ENCODE assay signal across 19 mouse cellular contexts in the genomic region with DNA sequence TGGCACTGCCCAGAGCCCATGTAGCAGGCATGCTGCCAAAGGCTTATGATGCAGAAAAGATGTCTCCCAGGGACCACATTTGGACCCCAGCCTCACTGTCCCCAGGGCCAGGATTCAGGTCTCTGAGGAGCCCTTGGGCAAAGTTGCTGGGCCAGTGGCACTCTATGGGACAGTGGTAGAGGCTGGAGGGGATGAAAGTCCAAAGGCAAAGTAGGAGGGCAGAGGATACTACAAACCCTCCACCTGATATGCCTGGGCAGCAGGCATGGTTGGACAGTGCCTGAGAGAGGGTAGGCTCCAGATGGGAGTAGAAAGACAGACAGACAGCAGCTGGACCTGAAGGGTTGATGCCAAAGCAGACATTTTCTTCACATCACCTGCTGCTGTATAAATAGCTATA. TPM values are rescaled to one million over a fixed set of nuclear protein-coding genes. Genes with fewer than 3 reads are reported as not detected.
DNase-seq lines count a peak whose midpoint lies in the region; ATAC-seq and TF ChIP-seq lines count a peak whose summit lies in the region.
"Had no signal": no experiment of that assay in that cellular context is flagged by ENCODE, and none has a peak within 500 bp of the region (broad histone marks: within the 10 kb centered on the region; RNA-seq: fewer than 3 reads in every experiment).

No protein-coding gene starts in this region.

- no peak overlapping the region for H3K27ac ChIP-seq in forebrain, embryonic 11.5 days (ENCODE audit: low read depth, low read length)
- no peak overlapping the region for H3K27ac ChIP-seq in forebrain, embryonic 16.5 days (ENCODE audit: low read length)
- H3K27ac ChIP-seq in kidney, adult 2 months (ENCODE audit: insufficient read depth, low read depth, low read length): no peak overlapping the region
- no peak overlapping the region for H3K27ac ChIP-seq in kidney, embryonic 16.5 days (ENCODE audit: low read length)
- H3K27ac ChIP-seq in stomach, postnatal 0 days (replicated peaks): peak overlapping the region; percentile 45
- H3K27ac ChIP-seq: embryonic facial prominence, embryonic 12.5 days; forebrain, embryonic 13.5 days; heart, embryonic 10.5 days; hindbrain, embryonic 12.5 days had no signal

- H3K4me3 ChIP-seq in forebrain, embryonic 11.5 days (ENCODE audit: low read depth, low read length): no peak overlapping the region
- H3K4me3 ChIP-seq in forebrain, embryonic 16.5 days (replicated peaks; ENCODE audit: low read length): no peak overlapping the region
- no peak overlapping the region for H3K4me3 ChIP-seq in kidney, adult 2 months (ENCODE audit: insufficient read depth, low read depth, low read length)
- H3K4me3 ChIP-seq in kidney, embryonic 16.5 days (ENCODE audit: low read length): no peak overlapping the region
- no peak overlapping the region for H3K4me3 ChIP-seq in C2C12 (ENCODE audit: insufficient read depth, poor library complexity, severe bottlenecking)
- H3K4me3 ChIP-seq in stomach, postnatal 0 days (ENCODE audit: low read depth, low read length): no peak overlapping the region
- H3K4me3 ChIP-seq: embryonic facial prominence, embryonic 12.5 days; forebrain, embryonic 13.5 days; heart, embryonic 10.5 days; hindbrain, embryonic 12.5 days had no signal

- 0 out of 2 replicates have a peak, but pooled peaks cover 2% of the 10 kb centered on the region for H3K4me1 ChIP-seq in forebrain, embryonic 11.5 days (replicated peaks; ENCODE audit: control insufficient read depth, insufficient read depth, low read length)
- H3K4me1 ChIP-seq in forebrain, embryonic 16.5 days (replicated peaks; ENCODE audit: control insufficient read depth, insufficient read depth, low read length): peaks cover 9% of the 10 kb centered on the region
- peaks cover 3% of the 10 kb centered on the region; the same call in 1 of the 2 replicates for H3K4me1 ChIP-seq in kidney, adult 2 months (ENCODE audit: control insufficient read depth, insufficient read depth, low read length)
- H3K4me1 ChIP-seq in kidney, embryonic 16.5 days (ENCODE audit: insufficient read depth, low read length): peaks cover 7% of the 10 kb centered on the region; the same call in 1 of the 2 replicates
- H3K4me1 ChIP-seq in stomach, postnatal 0 days (replicated peaks; ENCODE audit: control insufficient read depth, insufficient read depth): no peaks in the 10 kb centered on the region

- H3K79me3 ChIP-seq in C2C12 (ENCODE audit: low read depth): no peaks in the 10 kb centered on the region

- no peak overlapping the region for H3K9ac ChIP-seq in forebrain, embryonic 11.5 days (ENCODE audit: low read length)
- H3K9ac ChIP-seq in forebrain, embryonic 16.5 days (replicated peaks; ENCODE audit: low read depth, low read length): no peak overlapping the region
- no peak overlapping the region for H3K9ac ChIP-seq in kidney, embryonic 16.5 days (replicated peaks; ENCODE audit: low read length)
- H3K9ac ChIP-seq in stomach, postnatal 0 days (ENCODE audit: low read length): no peak overlapping the region
- H3K9ac ChIP-seq: embryonic facial prominence, embryonic 12.5 days; forebrain, embryonic 13.5 days; hindbrain, embryonic 12.5 days had no signal

- no peak for TF ChIP-seq POLR2A in kidney, adult 2 months (IDR thresholded peaks at IDR 0.05; ENCODE audit: low read depth, low read length)

- ATAC-seq in forebrain, embryonic 11.5 days (replicated peaks; ENCODE audit: low FRiP score): no peak
- no peak for ATAC-seq in forebrain, embryonic 16.5 days
- no peak for ATAC-seq in kidney, embryonic 16.5 days (ENCODE audit: low FRiP score, low TSS enrichment)
- no peak for ATAC-seq in stomach, postnatal 0 days (ENCODE audit: low FRiP score, low TSS enrichment)
- ATAC-seq: forebrain, embryonic 13.5 days; hindbrain, embryonic 16.5 days had no signal

- no peak overlapping the region for H3K4me2 ChIP-seq in forebrain, embryonic 11.5 days (ENCODE audit: low read depth, low read length, severe bottlenecking)
- H3K4me2 ChIP-seq in forebrain, embryonic 16.5 days (ENCODE audit: low read length): no peak overlapping the region
- no peak overlapping the region for H3K4me2 ChIP-seq in kidney, embryonic 16.5 days (replicated peaks; ENCODE audit: low read depth, low read length)
- no peak overlapping the region for H3K4me2 ChIP-seq in stomach, postnatal 0 days (replicated peaks; ENCODE audit: low read depth)
- H3K4me2 ChIP-seq: embryonic facial prominence, embryonic 12.5 days; forebrain, embryonic 13.5 days; hindbrain, embryonic 12.5 days had no signal

- H3ac ChIP-seq in C2C12 (ENCODE audit: control insufficient read depth, insufficient read length, low read depth): no peak overlapping the region

- TF ChIP-seq EP300 in stomach, postnatal 0 days (optimal IDR thresholded peaks at IDR 0.05): no peak

- no peaks in the 10 kb centered on the region for H3K27me3 ChIP-seq in forebrain, embryonic 11.5 days (ENCODE audit: control insufficient read depth, insufficient read depth, low read length)
- H3K27me3 ChIP-seq in forebrain, embryonic 16.5 days (replicated peaks; ENCODE audit: control insufficient read depth, insufficient read depth, low read length): no peaks in the 10 kb centered on the region
- no peaks in the 10 kb centered on the region for H3K27me3 ChIP-seq in kidney, adult 2 months (replicated peaks; ENCODE audit: control insufficient read depth, insufficient read depth, low read length)
- H3K27me3 ChIP-seq in kidney, embryonic 16.5 days (ENCODE audit: insufficient read depth, low read length): no peaks in the 10 kb centered on the region
- H3K27me3 ChIP-seq in C2C12 (ENCODE audit: control insufficient read depth, insufficient read depth, insufficient read length): no peaks in the 10 kb centered on the region
- no peaks in the 10 kb centered on the region for H3K27me3 ChIP-seq in stomach, postnatal 0 days (ENCODE audit: control insufficient read depth, insufficient read depth, low read length)
- H3K27me3 ChIP-seq: embryonic facial prominence, embryonic 12.5 days; forebrain, embryonic 13.5 days; hindbrain, embryonic 12.5 days had no signal

- no peaks in the 10 kb centered on the region for H3K36me3 ChIP-seq in forebrain, embryonic 11.5 days (ENCODE audit: control insufficient read depth, insufficient read depth, low read length)
- H3K36me3 ChIP-seq in forebrain, embryonic 16.5 days (ENCODE audit: control insufficient read depth, insufficient read depth): no peaks in the 10 kb centered on the region
- H3K36me3 ChIP-seq in kidney, adult 2 months (ENCODE audit: control insufficient read depth, insufficient read depth, low read length): no peaks in the 10 kb centered on the region
- H3K36me3 ChIP-seq in kidney, embryonic 16.5 days (ENCODE audit: insufficient read depth, low read length): no peaks in the 10 kb centered on the region
- H3K36me3 ChIP-seq in C2C12 (ENCODE audit: control insufficient read depth, insufficient read depth): no peaks in the 10 kb centered on the region
- no peaks in the 10 kb centered on the region for H3K36me3 ChIP-seq in stomach, postnatal 0 days (ENCODE audit: control insufficient read depth, insufficient read depth, low read length)
- H3K36me3 ChIP-seq: embryonic facial prominence, embryonic 12.5 days; hindbrain, embryonic 12.5 days had no signal

- H3K79me2 ChIP-seq in C2C12 (ENCODE audit: control insufficient read depth, insufficient read depth): no peaks in the 10 kb centered on the region

- no peak for TF ChIP-seq CTCF in kidney, adult 2 months (conservative IDR thresholded peaks at IDR 0.05; ENCODE audit: insufficient read depth, insufficient read length, low read depth, low read length)
- TF ChIP-seq CTCF in C2C12 (IDR thresholded peaks at IDR 0.05; ENCODE audit: control insufficient read depth, insufficient read depth, insufficient read length): no peak
- no peak for TF ChIP-seq CTCF in stomach, postnatal 0 days (IDR thresholded peaks at IDR 0.05; ENCODE audit: low read depth)

- no peaks in the 10 kb centered on the region for H3K9me3 ChIP-seq in forebrain, embryonic 11.5 days (ENCODE audit: control insufficient read depth, low read length)
- H3K9me3 ChIP-seq in forebrain, embryonic 16.5 days (ENCODE audit: control insufficient read depth, low read length): no peaks in the 10 kb centered on the region
- H3K9me3 ChIP-seq in kidney, embryonic 16.5 days (ENCODE audit: low read length): no peaks in the 10 kb centered on the region
- no peaks in the 10 kb centered on the region for H3K9me3 ChIP-seq in stomach, postnatal 0 days (ENCODE audit: control insufficient read depth, low read length)
- H3K9me3 ChIP-seq: embryonic facial prominence, embryonic 12.5 days; forebrain, embryonic 13.5 days; heart, embryonic 10.5 days had no signal

- DNase-seq in forebrain, embryonic 11.5 days (ENCODE audit: low spot score): peak; percentile 48
- DNase-seq in kidney, adult 2 months: peak; percentile 57
- no peak for DNase-seq in stomach, postnatal 0 days (ENCODE audit: low spot score)
- DNase-seq in adrenal gland, postnatal 36 days: no peak
- DNase-seq: B cell, adult 2 months; cerebellum, adult 11-12 months; cerebellum, postnatal 25 days; heart, adult 18-20 months; heart, postnatal 10 days; heart, postnatal 4 days had no signal

RNA-seq across cellular contexts. Expression of a gene that starts 8.7 kb away (rescaled TPM):
- 50.3 and 58.7 TPM in 2 replicates for polyA plus RNA-seq in forebrain, embryonic 11.5 days (2014; fragmentation: Nextera tagmentation; extraction: Ambion mirVana)
- 84.9 and 102 TPM in 2 replicates for polyA plus RNA-seq in forebrain, embryonic 16.5 days (2015; fragmentation: Nextera tagmentation; extraction: Ambion mirVana)
- polyA plus RNA-seq in kidney, adult 2 months (2012; rRNA removed): 21.1 and 22.6 TPM in 2 replicates
- 47.1 and 50.8 TPM in 2 replicates for polyA plus RNA-seq in kidney, embryonic 16.5 days (2015; fragmentation: Nextera tagmentation; extraction: Ambion mirVana)
- 33.2 TPM for polyA plus RNA-seq in C2C12 (2012; fragmentation: generic; extraction: Trizol)
- 23.2 and 25.0 TPM in 2 replicates for polyA plus RNA-seq in stomach, postnatal 0 days (2015; fragmentation: Nextera tagmentation; extraction: Ambion mirVana)
- total RNA-seq in adrenal gland, postnatal 36 days (2021): 1 to 10 TPM; 6.8 to 9.2 TPM
- total RNA-seq: MEL had no signal

RNA-seq across cellular contexts. Expression of a gene that starts 41.8 kb away (rescaled TPM):
- polyA plus RNA-seq in forebrain, embryonic 11.5 days (2014; fragmentation: Nextera tagmentation; extraction: Ambion mirVana): 0.67 and 0.68 TPM in 2 replicates
- 0.15 and 0.21 TPM in 2 replicates for polyA plus RNA-seq in forebrain, embryonic 16.5 days (2015; fragmentation: Nextera tagmentation; extraction: Ambion mirVana)
- 2.6 and 3.8 TPM in 2 replicates for polyA plus RNA-seq in kidney, adult 2 months (2012; rRNA removed)
- 1.8 and 2.9 TPM in 2 replicates for polyA plus RNA-seq in kidney, embryonic 16.5 days (2015; fragmentation: Nextera tagmentation; extraction: Ambion mirVana)
- 1.9 TPM for polyA plus RNA-seq in C2C12 (2012; fragmentation: generic; extraction: Trizol)
- 19.5 and 22.4 TPM in 2 replicates for polyA plus RNA-seq in stomach, postnatal 0 days (2015; fragmentation: Nextera tagmentation; extraction: Ambion mirVana)
- total RNA-seq in adrenal gland, postnatal 36 days (2021): 1 to 10 TPM; 1.4 to 1.6 TPM
- total RNA-seq: MEL had no signal

RNA-seq across cellular contexts. Expression of a gene that starts 52.8 kb away (rescaled TPM):
- polyA plus RNA-seq in forebrain, embryonic 11.5 days (2014; fragmentation: Nextera tagmentation; extraction: Ambion mirVana): 165 and 167 TPM in 2 replicates
- polyA plus RNA-seq in forebrain, embryonic 16.5 days (2015; fragmentation: Nextera tagmentation; extraction: Ambion mirVana): 144 and 154 TPM in 2 replicates
- 122 and 134 TPM in 2 replicates for polyA plus RNA-seq in kidney, adult 2 months (2012; rRNA removed)
- polyA plus RNA-seq in kidney, embryonic 16.5 days (2015; fragmentation: Nextera tagmentation; extraction: Ambion mirVana): 201 and 206 TPM in 2 replicates
- 218 TPM for polyA plus RNA-seq in C2C12 (2012; fragmentation: generic; extraction: Trizol)
- polyA plus RNA-seq in stomach, postnatal 0 days (2015; fragmentation: Nextera tagmentation; extraction: Ambion mirVana): 237 and 250 TPM in 2 replicates
- 100 to 1,000 TPM; 212 to 215 TPM for total RNA-seq in adrenal gland, postnatal 36 days (2021)

Comparison
In these comparisons a context has a peak if more than half of its experiments do, and no peak if none do; other contexts are left out.
1. DNase-seq: peak in forebrain, embryonic 11.5 days (single experiment) and kidney, adult 2 months (single experiment); none in stomach, postnatal 0 days (single experiment) and adrenal gland, postnatal 36 days (0 of 2).